Mouse (Mus musculus) heart, embryonic 13.5 days (tissue): Measurements from ENCODE around the gene Aes. TPM values are rescaled to one million over a fixed set of nuclear protein-coding genes. Genes with fewer than 3 reads are reported as not detected.
A peak's percentile ranks its signal among the peaks of the same experiment; 100 is the strongest.

Experiments
- ATAC-seq: fragments of 200-750 bp; cut with Nextera tagmentation; 2 replicates; pipeline ENCODE4 v1.8.0; 2017; ENCODE audit warnings: moderate TSS enrichment; ENCODE audit not compliant: insufficient number of reproducible peaks, low FRiP score, low TSS enrichment; ENCODE audit errors: extremely low read depth
- H3K27ac ChIP-seq: fragments of 300-500 bp; sonication (generic); replicated peaks from 2 replicates; pipeline ENCODE4 v1.5.1; 2015; ENCODE audit warnings: moderate library complexity, mild to moderate bottlenecking, inconsistent platforms
- H3K27me3 ChIP-seq: fragments of 300-500 bp; sonication (generic); replicated peaks from 2 replicates; pipeline ENCODE4 v1.6.1; 2015; ENCODE audit warnings: mild to moderate bottlenecking, inconsistent platforms
- H3K36me3 ChIP-seq: fragments of 300-500 bp; sonication (generic); 2 replicates; pipeline ENCODE4 v1.6.1; 2015; ENCODE audit warnings: mild to moderate bottlenecking, inconsistent platforms
- H3K4me1 ChIP-seq: fragments of 300-500 bp; sonication (generic); 2 replicates; pipeline ENCODE4 v1.6.1; 2015; ENCODE audit warnings: inconsistent platforms
- H3K4me2 ChIP-seq: fragments of 300-500 bp; sonication (generic); 2 replicates; pipeline ENCODE4 v1.6.1; 2015; ENCODE audit warnings: inconsistent platforms, mild to moderate bottlenecking, moderate library complexity
- H3K4me3 ChIP-seq: fragments of 300-500 bp; sonication (generic); 2 replicates; pipeline ENCODE4 v1.5.1; 2015; ENCODE audit warnings: moderate library complexity, mild to moderate bottlenecking, inconsistent platforms
- H3K9ac ChIP-seq: fragments of 300-500 bp; sonication (generic); 2 replicates; pipeline ENCODE4 v1.6.1; 2015; ENCODE audit warnings: inconsistent platforms, mild to moderate bottlenecking, moderate library complexity
- H3K9me3 ChIP-seq: fragments of 300-500 bp; sonication (generic); 2 replicates; pipeline ENCODE4 v1.6.1; 2016; ENCODE audit warnings: inconsistent platforms
- WGBS: fragments of 180-500 bp; shearing (Covaris S2); methylation state at CpG from one replicate; pipeline ENCODE4 v1.1.7; 2015; ENCODE audit warnings: mixed read lengths; 5-methylcytosine and 5-hydroxymethylcytosine counted together
- polyA plus RNA-seq: library from polyadenylated mRNA; unstranded; fragments of >200 nt; fragmentation: Nextera tagmentation; extraction: Ambion mirVana; gene quantifications from 2 replicates; pipeline ENCODE4 v1.2.1, GENCODE M21; 2015

Gene Aes
- polyA plus RNA-seq, 1 experiment from 2014 or later, result 629 TPM

DNA sequence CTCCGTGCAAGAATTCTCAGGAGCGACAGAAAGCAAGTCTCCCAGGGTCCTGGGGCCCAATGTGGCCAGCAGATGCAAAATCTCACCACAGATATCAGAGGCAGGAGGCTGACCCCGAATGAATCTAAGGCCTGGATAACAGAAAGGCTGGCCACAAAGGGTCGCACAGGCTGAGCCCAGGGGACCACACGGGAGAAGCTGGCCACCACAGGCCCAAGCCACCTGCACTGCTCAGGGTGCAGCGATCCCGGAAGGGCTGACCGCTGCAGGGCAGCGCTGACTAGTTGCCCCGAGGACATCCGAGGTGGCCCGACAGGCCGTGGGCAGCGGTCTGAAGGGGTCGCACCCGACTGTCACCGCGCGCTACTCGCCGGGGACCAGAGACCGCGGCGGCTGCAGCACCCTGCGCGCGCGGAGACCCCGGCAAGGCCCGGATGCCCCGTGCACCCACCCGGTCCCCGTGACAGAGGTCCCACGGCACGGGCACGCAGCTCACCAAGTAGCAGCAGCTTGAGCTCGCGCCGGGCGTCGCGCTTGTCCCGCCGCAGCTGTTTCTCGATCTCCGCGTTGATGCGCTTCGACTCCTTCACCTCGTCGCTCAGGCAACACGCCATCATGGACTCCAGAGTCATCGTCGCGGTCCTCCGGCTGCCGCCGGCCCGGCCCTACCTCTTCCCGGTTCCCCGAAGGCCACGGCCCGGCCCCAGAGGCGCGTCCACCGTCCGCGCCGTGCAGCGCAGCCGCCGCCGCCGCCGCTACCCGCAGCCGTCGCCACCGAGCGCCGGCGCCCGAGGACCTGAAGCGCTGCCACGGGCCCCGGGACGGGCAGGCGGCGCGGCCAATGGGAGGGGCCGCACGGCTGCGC, 14.8 kb upstream of the Aes start:
- H3K4me1 ChIP-seq, result peaks cover 45% of the 10 kb centered on the region
- no peaks in the 10 kb centered on the region for H3K27me3 ChIP-seq
- ATAC-seq, result no peak
- no peaks in the 10 kb centered on the region for H3K9me3 ChIP-seq
- peak overlapping the region; percentile 97 for H3K9ac ChIP-seq
- peak overlapping the region; percentile 99 for H3K4me2 ChIP-seq
- H3K27ac ChIP-seq, result peak overlapping the region; percentile 62
- under 1% methylated on average over 83 of the region's 93 CpGs for WGBS
- H3K36me3 ChIP-seq, result peaks cover 6% of the 10 kb centered on the region
- peak overlapping the region; percentile 94 for H3K4me3 ChIP-seq

- H3K9me3 ChIP-seq, result no peaks in the 10 kb centered on the region
- peak within 1 kb of the TSS; percentile 99 for H3K4me2 ChIP-seq
- H3K4me3 ChIP-seq, result peak within 1 kb of the TSS; percentile 94
- peaks cover 45% of the 10 kb centered on the region for H3K4me1 ChIP-seq
- ATAC-seq, result peak; percentile 88
- H3K27me3 ChIP-seq, result no peaks in the 10 kb centered on the region
- no peaks in the 10 kb centered on the region for H3K36me3 ChIP-seq
- H3K9ac ChIP-seq, result peak within 1 kb of the TSS; percentile 97
- peak within 1 kb of the TSS; percentile 76 for H3K27ac ChIP-seq
- under 1% methylated on average over 56 of the region's 59 CpGs for WGBS
These were observed 14.0 kb upstream of the Aes start, which contains the start of gene Gna11 for GRCm38 (mm10) chr10:81545161-81545747. Gna11 (minus strand) TSS chr10:81545190.

DNA sequence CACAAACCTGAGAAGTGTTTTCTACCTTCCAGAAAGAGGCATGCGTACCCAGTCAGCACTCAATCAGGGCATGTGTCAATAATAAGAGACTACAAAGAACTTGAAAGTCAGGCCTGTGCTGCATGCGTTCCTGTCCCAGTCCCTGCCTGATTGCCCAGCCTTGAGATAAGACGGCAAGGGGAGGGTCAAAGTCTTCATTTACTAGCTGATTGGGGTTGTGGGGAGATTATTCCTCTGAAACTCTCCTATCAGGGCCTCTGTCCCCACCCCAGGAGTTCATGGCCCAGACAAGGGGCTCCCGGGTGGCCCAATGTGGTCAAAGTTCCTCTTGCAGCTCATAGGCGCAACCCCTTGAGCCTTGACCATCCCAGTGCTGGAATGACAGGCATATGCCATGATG, 13.0 kb upstream of the Aes start:
- H3K4me1 ChIP-seq, result peaks cover 43% of the 10 kb centered on the region
- no peak overlapping the region for H3K4me2 ChIP-seq
- ATAC-seq, result no peak
- peak overlapping the region; percentile 71 for H3K9ac ChIP-seq
- H3K9me3 ChIP-seq, result no peaks in the 10 kb centered on the region
- no peaks in the 10 kb centered on the region for H3K36me3 ChIP-seq
- H3K27me3 ChIP-seq, result no peaks in the 10 kb centered on the region
- 42% methylated on average over 5 of the region's 5 CpGs for WGBS
- no peak overlapping the region for H3K27ac ChIP-seq
- H3K4me3 ChIP-seq, result no peak overlapping the region

GRCm38 (mm10) chr10:81546788-81547571, 12.3 kb upstream of the Aes start:
- no peak overlapping the region for H3K27ac ChIP-seq
- peak overlapping the region; percentile 71 for H3K9ac ChIP-seq
- 92% methylated on average over 13 of the region's 13 CpGs for WGBS

DNA sequence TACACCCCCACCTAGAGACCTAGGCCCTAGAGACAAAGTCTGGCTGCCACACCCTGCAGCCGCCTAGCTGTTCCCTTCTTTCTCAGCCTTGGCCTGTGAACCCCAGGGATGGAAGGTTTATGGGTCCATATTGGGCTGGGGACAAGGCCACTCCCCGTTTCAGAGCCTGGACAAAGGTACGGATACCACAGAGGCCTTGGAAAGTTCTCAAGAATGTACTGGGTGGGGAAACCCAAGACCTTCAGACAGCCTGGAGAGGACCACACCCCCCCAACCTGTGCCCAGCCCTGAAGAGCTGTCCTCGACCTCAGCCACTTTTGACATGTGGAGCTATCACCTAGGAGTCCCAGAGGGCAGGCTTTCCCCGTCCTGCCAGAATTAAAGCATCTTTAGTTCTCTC, 10.3 kb upstream of the Aes start:
- H3K27ac ChIP-seq, result no peak overlapping the region
- no peaks in the 10 kb centered on the region for H3K9me3 ChIP-seq
- 0 out of 2 replicates have a peak overlapping the region, but pooled peaks have one; percentile 4 for H3K9ac ChIP-seq
- no peak overlapping the region for H3K4me2 ChIP-seq
- H3K36me3 ChIP-seq, result no peaks in the 10 kb centered on the region
- ATAC-seq, result no peak
- no peak overlapping the region for H3K4me3 ChIP-seq
- no peaks in the 10 kb centered on the region for H3K27me3 ChIP-seq
- peaks cover 22% of the 10 kb centered on the region for H3K4me1 ChIP-seq
- 65% methylated on average over 5 of the region's 5 CpGs for WGBS

More at GRCm38 (mm10) chr10:81546788-81547571, 12.3 kb upstream of the Aes start:
- no peak overlapping the region for H3K4me2 ChIP-seq
- no peaks in the 10 kb centered on the region for H3K36me3 ChIP-seq
- peaks cover 42% of the 10 kb centered on the region for H3K4me1 ChIP-seq
- H3K4me3 ChIP-seq, result no peak overlapping the region
- no peaks in the 10 kb centered on the region for H3K9me3 ChIP-seq
- no peak for ATAC-seq
- H3K27me3 ChIP-seq, result no peaks in the 10 kb centered on the region

DNA sequence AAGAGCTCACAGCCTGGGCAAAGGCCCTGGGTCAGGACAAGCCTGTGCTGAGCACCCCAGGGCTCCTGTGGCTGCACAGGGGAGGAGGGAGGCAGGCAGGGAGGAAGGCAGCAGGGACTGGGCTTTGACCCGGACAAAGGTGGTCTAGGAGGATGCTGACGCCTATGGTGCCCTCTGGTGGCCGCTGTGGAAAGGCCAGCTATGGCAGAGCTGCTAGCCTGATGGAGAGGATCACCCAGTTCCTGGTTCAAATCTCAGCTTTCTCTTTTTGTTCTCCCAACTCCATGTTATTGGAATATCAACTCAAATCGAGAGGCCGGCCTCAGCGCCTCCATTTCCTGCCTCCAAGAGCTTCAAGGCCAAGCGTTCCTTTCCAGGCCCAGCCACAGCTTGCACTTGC, 9.0 kb upstream of the Aes start:
- no peaks in the 10 kb centered on the region for H3K9me3 ChIP-seq
- H3K27ac ChIP-seq, result no peak overlapping the region
- H3K36me3 ChIP-seq, result no peaks in the 10 kb centered on the region
- H3K9ac ChIP-seq, result no peak overlapping the region
- 10% methylated on average over 7 of the region's 7 CpGs for WGBS
- peaks cover 18% of the 10 kb centered on the region for H3K4me1 ChIP-seq
- ATAC-seq, result no peak
- no peaks in the 10 kb centered on the region for H3K27me3 ChIP-seq
- H3K4me3 ChIP-seq, result no peak overlapping the region
- no peak overlapping the region for H3K4me2 ChIP-seq

GRCm38 (mm10) chr10:81551597-81552102, 7.6 kb upstream of the Aes start:
- H3K9ac ChIP-seq, result peak overlapping the region; percentile 54; the same call in 1 of the 2 replicates
- H3K4me1 ChIP-seq, result peaks cover 7% of the 10 kb centered on the region
- H3K27ac ChIP-seq, result peak overlapping the region; percentile 51; the same call in 1 of the 2 replicates
- H3K4me2 ChIP-seq, result no peak overlapping the region
- H3K9me3 ChIP-seq, result no peaks in the 10 kb centered on the region
- WGBS, result 4% methylated on average over 12 of the region's 12 CpGs
- no peak overlapping the region for H3K4me3 ChIP-seq
- H3K27me3 ChIP-seq, result no peaks in the 10 kb centered on the region
- no peaks in the 10 kb centered on the region for H3K36me3 ChIP-seq
- ATAC-seq, result peak; percentile 77

DNA sequence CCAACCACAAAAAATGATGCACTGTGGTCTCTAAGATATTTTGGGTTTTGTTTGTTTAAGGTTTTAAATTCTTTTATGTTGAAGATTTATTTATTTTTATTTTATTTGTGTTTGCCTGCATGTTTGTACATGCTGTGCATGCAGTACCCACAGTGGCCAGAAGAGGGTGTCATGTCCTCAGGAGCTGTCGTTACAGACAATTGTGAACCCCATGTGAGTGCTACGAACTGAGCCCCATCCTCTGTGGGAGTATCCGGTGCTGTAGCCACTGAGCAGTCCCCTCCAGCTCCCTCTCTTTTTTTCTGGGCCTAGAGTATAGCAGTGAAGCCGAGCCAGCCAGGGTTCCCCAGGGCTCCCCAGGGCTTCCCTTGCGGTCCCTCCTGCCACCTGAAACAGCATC, 6.1 kb upstream of the Aes start:
- H3K4me1 ChIP-seq, result peaks cover 7% of the 10 kb centered on the region
- H3K36me3 ChIP-seq, result no peaks in the 10 kb centered on the region
- no peaks in the 10 kb centered on the region for H3K9me3 ChIP-seq
- H3K4me3 ChIP-seq, result no peak overlapping the region
- no peaks in the 10 kb centered on the region for H3K27me3 ChIP-seq
- WGBS, result 86% methylated on average over 5 of the region's 5 CpGs
- H3K9ac ChIP-seq, result no peak overlapping the region
- no peak for ATAC-seq
- no peak overlapping the region for H3K4me2 ChIP-seq
- no peak overlapping the region for H3K27ac ChIP-seq

GRCm38 (mm10) chr10:81553807-81554755, 5.2 kb upstream of the Aes start:
- Histone ChIP-seq H3K9ac (no peak overlapping the region), H3K4me3 (no peak overlapping the region), H3K36me3 (no peaks in the 10 kb centered on the region), H3K4me1 (peaks cover 11% of the 10 kb centered on the region), H3K27me3 (no peaks in the 10 kb centered on the region), H3K4me2 (no peak overlapping the region), H3K9me3 (no peaks in the 10 kb centered on the region), H3K27ac (no peak overlapping the region)
- no peak for ATAC-seq
- WGBS, result 79% methylated on average over 6 of the region's 6 CpGs

DNA sequence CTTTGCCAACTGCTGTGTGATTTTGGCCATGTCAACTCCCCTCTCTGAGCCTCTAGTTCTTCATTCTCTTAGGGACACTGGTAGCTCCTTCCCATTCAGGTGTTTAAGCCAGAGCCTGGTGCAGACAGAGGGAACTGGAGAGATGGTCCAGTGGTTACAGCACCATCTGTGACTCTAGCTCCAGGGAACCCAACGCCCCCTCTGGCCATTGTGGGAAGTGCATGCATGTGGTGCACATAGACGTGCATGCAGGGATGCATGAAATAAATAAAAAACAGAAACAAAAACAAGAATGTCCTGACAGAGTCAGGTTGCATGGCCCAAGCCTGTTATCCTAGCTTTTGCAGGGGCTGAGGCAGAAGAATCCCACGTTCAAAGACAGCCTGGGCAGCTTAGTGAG, 3.0 kb upstream of the Aes start:
- no peak overlapping the region for H3K27ac ChIP-seq
- no peak for ATAC-seq
- no peaks in the 10 kb centered on the region for H3K27me3 ChIP-seq
- H3K4me3 ChIP-seq, result no peak overlapping the region
- peaks cover 3% of the 10 kb centered on the region for H3K36me3 ChIP-seq
- H3K9me3 ChIP-seq, result no peaks in the 10 kb centered on the region
- H3K4me2 ChIP-seq, result no peak overlapping the region
- WGBS, result 68% methylated on average over 3 of the region's 3 CpGs
- no peak overlapping the region for H3K9ac ChIP-seq
- H3K4me1 ChIP-seq, result peaks cover 19% of the 10 kb centered on the region
